Mouse (Mus musculus) adrenal gland (tissue): ENCODE measurements around the gene Tmem45a.

Source experiments
- intact Hi-C: fragments of 180-260 bp; cut with DNase I; formaldehyde crosslinking; loops from one replicate; pipeline ENCODE4 v1.15.1; 2025

Gene Tmem45a

GRCm38 (mm10) chr16:56799541-56800029, 86.4 kb downstream of the Tmem45a start:
- intact Hi-C loops: loop anchor here (2.0 kb wide), 1 partner anchor 119 kb away; no protein-coding TSS in a partner anchor

DNA sequence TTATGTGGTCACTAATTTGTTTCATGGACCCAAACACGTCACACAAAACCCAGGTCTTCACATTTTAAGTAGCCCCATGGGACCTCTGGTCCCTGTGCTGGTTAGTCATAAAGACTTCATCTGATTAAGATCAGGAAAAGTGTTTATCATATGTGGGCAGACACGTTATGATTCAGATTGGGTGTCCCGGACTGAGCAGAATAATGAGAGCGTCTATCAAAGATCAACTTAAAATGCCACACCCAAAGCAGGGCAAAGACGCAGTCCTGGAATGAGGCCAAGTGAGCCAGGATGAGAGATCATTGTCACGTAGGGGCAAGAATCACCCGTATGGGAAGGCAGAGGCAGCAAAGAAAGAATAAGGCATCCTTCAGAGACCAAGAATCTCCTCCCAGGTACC, 87.1 kb downstream of the Tmem45a start:
- intact Hi-C loops: no loop called here

DNA sequence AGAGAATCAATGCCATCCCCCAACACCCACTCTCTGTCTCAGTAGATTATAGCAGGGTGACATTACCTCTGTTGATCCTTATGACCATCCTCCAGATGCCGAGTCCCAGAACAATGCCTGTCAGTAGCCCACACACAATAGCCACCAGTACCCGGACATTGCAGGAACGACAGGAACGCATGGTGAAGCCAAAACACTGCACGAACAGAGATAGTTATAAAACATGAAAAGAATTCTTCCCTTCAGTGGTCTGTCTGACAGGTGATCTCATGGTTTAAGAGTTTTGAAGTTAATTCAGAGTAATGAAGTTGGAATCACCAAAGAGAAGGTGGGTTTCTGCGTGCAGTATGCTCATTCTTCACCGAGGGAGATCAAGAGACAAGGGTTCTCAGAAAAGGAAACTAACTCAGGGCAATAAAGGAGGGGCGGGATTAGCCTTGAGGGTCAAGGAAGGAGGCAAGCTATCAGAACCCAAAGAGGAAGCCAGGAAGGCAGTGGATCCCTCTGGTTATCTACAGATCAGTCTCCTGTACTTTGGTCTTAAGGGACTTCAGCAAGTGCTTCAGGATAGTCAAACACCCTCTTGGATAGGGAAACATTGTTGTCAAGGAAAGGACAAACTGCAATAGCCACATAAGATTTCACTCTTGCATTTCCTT, 90.4 kb downstream of the Tmem45a start, which contains the start of gene Adgrg7:
Adgrg7 (minus strand) TSS at position 375 of the 659 bp plus-strand sequence.
- intact Hi-C loops: no loop called here

- intact Hi-C loops: no loop called here
These were observed 91.4 kb downstream of the Tmem45a start for GRCm38 (mm10) chr16:56794383-56795144.

GRCm38 (mm10) chr16:56793778-56794177, 92.2 kb downstream of the Tmem45a start:
- intact Hi-C loops: no loop called here

DNA sequence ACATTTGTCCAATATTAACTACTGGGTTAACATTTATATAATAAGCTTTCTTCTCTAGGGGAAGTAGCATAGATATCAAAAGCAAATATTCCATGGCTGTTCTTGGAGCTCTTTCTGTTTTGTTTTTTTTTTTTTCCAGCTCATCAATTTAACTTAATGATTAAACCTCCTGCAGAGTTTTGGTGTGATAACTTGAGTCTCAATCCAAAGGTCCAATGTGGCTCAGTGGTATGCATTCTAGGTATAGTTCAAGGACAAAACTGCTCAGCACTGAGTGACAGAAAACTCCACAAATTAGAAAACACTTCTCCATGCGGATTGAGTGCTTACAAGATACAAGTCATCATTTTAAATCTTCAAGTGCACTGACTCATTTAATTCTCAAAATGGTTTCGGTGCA, 100.0 kb downstream of the Tmem45a start:
- intact Hi-C loops: no loop called here

- intact Hi-C loops: loop anchor here (2.0 to 10.0 kb wide), 3 partner anchors 149 to 403 kb away; no protein-coding TSS in a partner anchor
These were observed 114.5 kb downstream of the Tmem45a start for GRCm38 (mm10) chr16:56771163-56772105.
